Mouse (Mus musculus) adrenal gland, adult 18-20 months (tissue): Measurements from ENCODE around the gene Serpina3f. TPM values are rescaled to one million over a fixed set of nuclear protein-coding genes. Genes with fewer than 3 reads are reported as not detected.
"Not testable (repeated sequence)": the region's sequence is repeated elsewhere in the genome, so short reads cannot be mapped to it uniquely, and the experiment has no call there.

Experiments
- DNase-seq, 2 experiments: peaks; one replicate each; pipeline ENCODE4 v3.0.0; 2021 to 2022; ENCODE audit warnings: low spot score in 2 of 2
- long read RNA-seq, 2 experiments: library from polyadenylated mRNA; stranded (forward); transcript quantifications; one replicate each; pipeline ENCODE4 v2.0.0; 2021
- total RNA-seq, 2 experiments: library from RNA; stranded (reverse); gene quantifications; 1 replicate in 1 of 2; 2 replicates in 1 of 2; pipeline ENCODE4 v1.2.3; 2021

Gene Serpina3f
- total RNA-seq: under 1 TPM; 0.48 to 0.60 TPM
- long read RNA-seq, experiment 1: 0 reads
- long read RNA-seq, experiment 2: 0 reads

- DNase-seq: no peak
Observed at GRCm38 (mm10) chr12:104214445-104214753, at the start of gene Serpina3f. Gene Serpina3f (plus strand): TSS chr12:104214544.

GRCm38 (mm10) chr12:104174747-104175146 lies 39.6 kb upstream of the Serpina3f start:
- no peak for DNase-seq

GRCm38 (mm10) chr12:104175636-104176035 lies 38.7 kb upstream of the Serpina3f start:
- DNase-seq: no peak

GRCm38 (mm10) chr12:104178577-104178976 lies 35.8 kb upstream of the Serpina3f start:
- DNase-seq: no peak

GRCm38 (mm10) chr12:104178987-104179386 lies 35.4 kb upstream of the Serpina3f start:
- no peak for DNase-seq

GRCm38 (mm10) chr12:104185046-104185445 lies 29.3 kb upstream of the Serpina3f start:
- no peak for DNase-seq

- DNase-seq: no peak
Observed at GRCm38 (mm10) chr12:104186041-104186581, 28.2 kb upstream of the Serpina3f start.

- DNase-seq: no peak
Observed at GRCm38 (mm10) chr12:104189246-104189645, 25.1 kb upstream of the Serpina3f start.

GRCm38 (mm10) chr12:104190852-104191251 lies 23.5 kb upstream of the Serpina3f start:
- DNase-seq: no peak

- DNase-seq: no peak
Observed at GRCm38 (mm10) chr12:104209149-104209548, 5.2 kb upstream of the Serpina3f start.

GRCm38 (mm10) chr12:104209802-104210201 lies 4.5 kb upstream of the Serpina3f start:
- DNase-seq: no peak

- no peak for DNase-seq
Observed at GRCm38 (mm10) chr12:104213689-104214444, 477 bp upstream of the Serpina3f start.

GRCm38 (mm10) chr12:104215249-104215648 lies 905 bp downstream of the Serpina3f start:
- DNase-seq: no peak

GRCm38 (mm10) chr12:104221616-104222015 lies 7.3 kb downstream of the Serpina3f start:
- no peak for DNase-seq

GRCm38 (mm10) chr12:104223690-104224089 lies 9.3 kb downstream of the Serpina3f start:
- DNase-seq: no peak

- DNase-seq: no peak
Observed at GRCm38 (mm10) chr12:104224598-104225300, 10.4 kb downstream of the Serpina3f start.

- no peak for DNase-seq
Observed at GRCm38 (mm10) chr12:104230762-104231161, 16.4 kb downstream of the Serpina3f start.

- no peak for DNase-seq
Observed at GRCm38 (mm10) chr12:104235915-104236314, 21.6 kb downstream of the Serpina3f start, which contains the start of gene Serpina3g. Gene Serpina3g (plus strand): TSS chr12:104236245.

GRCm38 (mm10) chr12:104238048-104238447 lies 23.7 kb downstream of the Serpina3f start:
- not testable (repeated sequence) for DNase-seq

- DNase-seq: no peak
Observed at GRCm38 (mm10) chr12:104243307-104243706, 29.0 kb downstream of the Serpina3f start.

GRCm38 (mm10) chr12:104245092-104245491 lies 30.7 kb downstream of the Serpina3f start:
- no peak for DNase-seq

GRCm38 (mm10) chr12:104245595-104245994 lies 31.3 kb downstream of the Serpina3f start:
- DNase-seq: no peak
